Mouse (Mus musculus) liver, embryonic 14.5 days (tissue): ENCODE measurements at regions not wholly inside any gene's neighbourhood (a gene's known extent, or its start where the extent isn't known, plus 50 kb on each side); places are given as distances from the start of the nearest gene placed in this dataset.

ENCODE experiments used
- ATAC-seq: fragments of 200-750 bp; cut with Nextera tagmentation; 2 replicates; pipeline ENCODE4 v1.8.0; 2017; ENCODE audit warnings: moderate number of reproducible peaks, mild to moderate bottlenecking, moderate library complexity; ENCODE audit not compliant: insufficient read depth
- DNase-seq, 3 experiments: peaks; one replicate each; pipeline ENCODE4 v3.0.0-alpha.2; 2012 to 2013; ENCODE audit warnings: low read depth in 3 of 3, low spot score in 3 of 3
- H3K27ac ChIP-seq: fragments of 300-500 bp; sonication (generic); 2 replicates; pipeline ENCODE4 v1.5.1; 2014; ENCODE audit warnings: moderate library complexity, mild to moderate bottlenecking, control low read depth, inconsistent platforms
- H3K27me3 ChIP-seq: fragments of 300-500 bp; sonication (generic); 2 replicates; pipeline ENCODE4 v1.6.1; 2014; ENCODE audit warnings: mild to moderate bottlenecking, low read length, moderate library complexity; ENCODE audit not compliant: control insufficient read depth, insufficient read depth
- H3K36me3 ChIP-seq: fragments of 300-500 bp; sonication (generic); replicated peaks from 2 replicates; pipeline ENCODE4 v1.6.1; 2014; ENCODE audit warnings: low read depth; ENCODE audit not compliant: control insufficient read depth, insufficient read depth
- H3K4me1 ChIP-seq, 2 experiments: fragments of 200-500 bp in 1 of 2; fragments of 300-500 bp in 1 of 2; sonication (generic) in 1 of 2; replicated peaks; 2 replicates each; pipeline ENCODE4 v1.6.1; 2012 to 2014; ENCODE audit warnings: antibody characterized with exemption in 1 of 2, inconsistent platforms in 1 of 2, low read length in 1 of 2; ENCODE audit not compliant: control insufficient read depth in 2 of 2, insufficient read depth in 2 of 2
- H3K4me2 ChIP-seq: fragments of 300-500 bp; sonication (generic); 2 replicates; pipeline ENCODE4 v1.6.1; 2014; ENCODE audit warnings: low read depth, mild to moderate bottlenecking, control low read depth, moderate library complexity
- H3K4me3 ChIP-seq, 2 experiments: fragments of 200-500 bp in 1 of 2; fragments of 300-500 bp in 1 of 2; sonication (generic) in 1 of 2; 2 replicates each; pipeline ENCODE4 v1.5.1; 2012 to 2014; ENCODE audit warnings: low read depth in 2 of 2, low read length in 2 of 2, mild to moderate bottlenecking in 2 of 2, control low read depth in 1 of 2, inconsistent platforms in 1 of 2, moderate library complexity in 1 of 2; ENCODE audit not compliant: insufficient read depth in 1 of 2
- H3K9ac ChIP-seq: fragments of 300-500 bp; sonication (generic); replicated peaks from 2 replicates; pipeline ENCODE4 v1.6.1; 2014; ENCODE audit warnings: mild to moderate bottlenecking, control low read depth, moderate library complexity
- H3K9me3 ChIP-seq: fragments of 300-500 bp; sonication (generic); 2 replicates; pipeline ENCODE4 v1.6.1; 2016; ENCODE audit warnings: low read length, mixed read lengths; ENCODE audit not compliant: control insufficient read depth
- CTCF ChIP-seq: IDR thresholded peaks from 2 replicates; pipeline ENCODE4 v1.5.1; 2016; ENCODE audit warnings: antibody characterized with exemption, low read depth, control low read depth
- EP300 ChIP-seq: IDR thresholded peaks from 2 replicates; pipeline ENCODE4 v1.6.1; 2016; ENCODE audit warnings: antibody characterized with exemption, low read depth
- WGBS: fragments of 180-500 bp; shearing (Covaris S2); extraction: QIAGEN DNeasy Blood & Tissue Kit; methylation state at CpG from one replicate; pipeline ENCODE4 v1.1.7; 2014; ENCODE audit not compliant: insufficient replicate concordance; 5-methylcytosine and 5-hydroxymethylcytosine counted together

DNA sequence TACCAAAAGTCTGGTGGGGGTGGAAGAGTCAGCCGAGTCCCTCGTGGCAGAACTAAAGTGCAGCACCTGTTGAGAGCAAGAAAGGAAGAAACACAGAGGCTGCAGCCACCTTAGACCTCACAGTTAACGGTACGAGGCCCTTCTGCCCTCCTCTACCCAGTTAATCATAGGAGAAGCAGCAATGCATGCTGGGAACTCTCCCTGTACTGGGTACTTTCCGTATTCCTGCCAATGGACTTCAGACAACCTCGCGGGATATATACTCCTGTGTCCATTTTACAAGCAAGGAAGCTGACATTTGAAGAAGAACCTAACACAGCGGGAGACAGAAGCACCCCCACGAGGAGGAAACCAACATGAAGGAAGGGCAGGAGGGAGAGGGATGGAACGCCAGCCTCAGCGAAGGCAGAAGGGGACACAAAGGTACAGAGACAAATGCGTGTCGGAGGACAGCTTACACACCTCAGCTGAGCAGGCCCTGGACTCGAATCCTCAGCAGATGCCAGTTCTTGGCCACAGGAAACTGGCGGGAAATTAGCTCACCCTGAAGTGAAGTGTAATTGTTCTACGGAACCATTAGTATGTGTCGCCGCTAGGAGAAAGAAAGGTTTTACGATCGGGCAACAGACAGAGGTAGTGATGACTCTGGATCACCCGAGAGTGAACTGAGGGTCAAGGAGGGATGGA lies 170.6 kb upstream of the Jarid2 start:
- ATAC-seq (no peak), DNase-seq (no peak)
- H3K9me3 ChIP-seq = no peaks in the 10 kb centered on the region
- no peak overlapping the region for H3K4me3 ChIP-seq
- H3K27me3 ChIP-seq = no peaks in the 10 kb centered on the region
- H3K36me3 ChIP-seq = no peaks in the 10 kb centered on the region
- TF ChIP-seq CTCF (no peak), EP300 (no peak)
- H3K4me2 ChIP-seq = no peak overlapping the region
- H3K9ac ChIP-seq = no peak overlapping the region
- no peaks in the 10 kb centered on the region; a peak in 1 of 4 replicates for H3K4me1 ChIP-seq
- no peak overlapping the region for H3K27ac ChIP-seq
- 69% methylated on average over 21 of the region's 21 CpGs for whole genome bisulfite sequencing

DNA sequence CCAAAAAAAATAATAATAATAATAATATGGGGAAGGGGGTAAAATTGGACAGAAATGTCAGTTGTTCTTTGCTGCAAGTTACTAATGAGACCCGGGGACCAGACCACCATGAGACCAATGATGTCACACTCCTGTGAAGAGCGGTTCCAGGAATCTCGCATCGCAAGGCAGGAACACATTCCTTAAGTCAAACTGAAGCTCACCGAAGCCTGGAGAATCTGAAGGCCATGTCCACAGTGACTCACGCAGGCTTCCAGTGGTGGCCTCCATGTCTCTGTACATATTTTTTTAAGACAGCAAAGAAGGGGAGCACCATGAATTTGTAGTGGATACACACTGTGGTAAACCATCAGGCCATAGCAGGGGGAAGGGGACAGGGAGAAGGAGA lies 170.1 kb upstream of the Jarid2 start:
- Histone ChIP-seq H3K4me1 (no peaks in the 10 kb centered on the region), H3K4me2 (no peak overlapping the region), H3K27ac (no peak overlapping the region), H3K27me3 (no peaks in the 10 kb centered on the region), H3K9me3 (no peaks in the 10 kb centered on the region), H3K36me3 (no peaks in the 10 kb centered on the region), H3K9ac (no peak overlapping the region), H3K4me3 (no peak overlapping the region)
- DNase-seq = no peak
- TF ChIP-seq EP300 (no peak), CTCF (no peak)
- ATAC-seq = no peak
- WGBS = 76% methylated on average over 6 of the region's 6 CpGs

DNA sequence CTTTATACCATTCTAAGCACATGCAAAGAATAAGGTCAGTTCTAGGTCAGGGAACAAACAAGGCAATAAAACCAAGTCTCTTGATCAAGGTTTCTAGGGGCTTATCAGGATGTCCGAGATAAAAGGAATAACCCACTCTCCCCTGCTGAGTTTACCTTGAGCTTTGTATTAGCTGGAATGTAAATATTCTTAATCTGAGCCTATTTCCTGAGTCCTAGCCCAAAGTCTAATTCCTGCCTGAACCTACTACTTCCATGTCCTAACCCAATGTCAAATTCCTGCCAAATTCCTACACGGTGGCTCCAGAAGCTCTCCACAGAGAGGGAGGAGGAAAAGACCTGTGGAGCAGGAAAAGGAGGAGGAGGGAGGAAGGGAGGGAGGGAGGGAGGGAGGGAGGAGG lies 169.6 kb upstream of the Jarid2 start:
- Histone ChIP-seq H3K4me2 (no peak overlapping the region), H3K27me3 (no peaks in the 10 kb centered on the region), H3K4me1 (0 out of 4 replicates have a peak, but pooled peaks cover 0 to 1% of the 10 kb centered on the region in 2 experiments), H3K36me3 (no peaks in the 10 kb centered on the region), H3K9me3 (no peaks in the 10 kb centered on the region), H3K27ac (no peak overlapping the region), H3K9ac (no peak overlapping the region), H3K4me3 (no peak overlapping the region)
- TF ChIP-seq CTCF (no peak), EP300 (no peak)
- DNase-seq = no peak
- WGBS = 30% methylated on average over 2 of the region's 2 CpGs
- ATAC-seq = no peak

DNA sequence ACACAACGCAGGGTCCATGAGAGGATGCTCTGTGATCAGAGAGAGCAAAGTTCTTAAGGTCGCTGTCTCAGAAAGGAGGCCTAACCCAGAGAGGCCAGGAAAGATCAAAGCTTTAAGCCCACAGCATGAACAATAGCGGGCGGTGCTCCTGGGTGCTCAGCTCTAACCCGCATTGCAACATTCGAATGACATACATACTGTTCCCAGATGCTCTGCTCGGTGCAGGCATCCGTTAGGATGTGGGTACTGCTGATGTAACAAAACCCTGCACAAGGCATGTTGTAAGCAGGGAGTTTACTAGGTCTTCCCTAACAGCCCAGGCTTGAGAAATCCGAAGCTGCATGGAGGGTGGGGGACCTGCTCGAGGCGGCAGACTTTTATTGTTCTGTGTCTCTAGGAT lies 164.6 kb upstream of the Jarid2 start:
- ATAC-seq (no peak), DNase-seq (no peak)
- Histone ChIP-seq H3K9me3 (no peaks in the 10 kb centered on the region), H3K4me1 (0 out of 4 replicates have a peak, but pooled peaks cover 0 to 4% of the 10 kb centered on the region in 2 experiments), H3K36me3 (no peaks in the 10 kb centered on the region), H3K4me2 (no peak overlapping the region), H3K27me3 (no peaks in the 10 kb centered on the region), H3K9ac (no peak overlapping the region), H3K4me3 (no peak overlapping the region), H3K27ac (no peak overlapping the region)
- TF ChIP-seq CTCF (no peak), EP300 (no peak)
- WGBS = 59% methylated on average over 11 of the region's 11 CpGs

DNA sequence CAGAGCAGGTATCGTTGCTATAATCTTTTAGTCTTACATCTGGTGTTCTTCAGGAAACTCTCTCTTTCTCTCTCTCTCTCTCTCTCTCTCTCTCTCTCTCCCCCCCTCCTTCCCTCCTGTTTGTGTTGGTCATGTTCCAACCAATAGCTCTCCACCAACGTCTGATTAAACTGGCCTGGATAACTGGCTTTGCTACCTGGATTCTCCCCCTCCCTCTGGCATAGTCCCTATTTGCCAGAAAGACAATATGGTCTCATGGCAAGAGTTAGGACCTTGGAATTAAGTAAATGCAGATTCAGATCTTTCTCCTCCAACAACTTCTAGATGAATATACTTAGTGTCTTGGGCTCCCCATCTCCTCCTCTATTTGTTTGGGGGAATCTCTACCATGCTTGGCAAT lies 161.6 kb upstream of the Jarid2 start:
- DNase-seq = no peak
- WGBS = 44% methylated on average over 2 of the region's 2 CpGs

More for the DNA sequence above, 161.6 kb upstream of the Jarid2 start:
- no peak overlapping the region for H3K9ac ChIP-seq
- 0 out of 4 replicates have a peak, but pooled peaks cover 0 to 4% of the 10 kb centered on the region in 2 experiments for H3K4me1 ChIP-seq
- no peak for ATAC-seq
- no peak for TF ChIP-seq EP300
- no peak for TF ChIP-seq CTCF
- no peaks in the 10 kb centered on the region for H3K27me3 ChIP-seq
- H3K4me2 ChIP-seq = no peak overlapping the region
- no peak overlapping the region for H3K4me3 ChIP-seq
- H3K9me3 ChIP-seq = no peaks in the 10 kb centered on the region
- no peaks in the 10 kb centered on the region for H3K36me3 ChIP-seq
- H3K27ac ChIP-seq = no peak overlapping the region
